Mouse (Mus musculus) cerebellum, adult 2 months (tissue): ENCODE data around the gene Lad1. TPM values are rescaled to one million over a fixed set of nuclear protein-coding genes. Genes with fewer than 3 reads are reported as not detected.

ENCODE experiments used
- DNase-seq, 2 experiments: peaks; one replicate each; pipeline ENCODE4 v3.0.0; 2021
- H3K27ac ChIP-seq: fragments of 200-500 bp; 2 replicates; pipeline ENCODE4 v1.5.1; 2012; ENCODE audit warnings: low read length, control low read depth, inconsistent platforms; ENCODE audit not compliant: insufficient read depth
- H3K27me3 ChIP-seq: fragments of 200-500 bp; 2 replicates; pipeline ENCODE4 v1.6.1; 2012; ENCODE audit warnings: inconsistent platforms, mild to moderate bottlenecking, low read length, moderate library complexity; ENCODE audit not compliant: control insufficient read depth, insufficient read depth
- H3K4me1 ChIP-seq: fragments of 200-500 bp; 2 replicates; pipeline ENCODE4 v1.6.1; 2011; ENCODE audit warnings: low read length; ENCODE audit not compliant: control insufficient read depth, insufficient read depth
- H3K4me3 ChIP-seq: fragments of 200-500 bp; replicated peaks from 2 replicates; pipeline ENCODE3; 2011; ENCODE audit warnings: mild to moderate bottlenecking, low read depth, low read length, control low read depth; ENCODE audit not compliant: insufficient read depth
- CTCF ChIP-seq: fragments of 200-500 bp; IDR thresholded peaks from 2 replicates; pipeline ENCODE4 v1.5.1; 2011; ENCODE audit warnings: low read depth, mild to moderate bottlenecking, control low read depth, low read length, moderate library complexity, borderline replicate concordance; ENCODE audit not compliant: insufficient read depth
- POLR2A ChIP-seq: fragments of 200-500 bp; IDR thresholded peaks from 2 replicates; pipeline ENCODE4 v1.6.1; 2011; ENCODE audit warnings: low read length, control low read depth, borderline replicate concordance; ENCODE audit not compliant: insufficient read depth
- WGBS: fragments of 180-500 bp; shearing (Covaris S2); methylation state at CpG from one replicate; pipeline ENCODE4 v1.1.7; 2018; 5-methylcytosine and 5-hydroxymethylcytosine counted together
- polyA plus RNA-seq: library from polyadenylated mRNA; depleted of rRNA; stranded (reverse); fragments of >200 nt; gene quantifications from 2 replicates; pipeline ENCODE4 v1.2.3, GENCODE M21; 2012

Gene Lad1
- polyA plus RNA-seq, 1 experiment = 1.2 TPM

DNA sequence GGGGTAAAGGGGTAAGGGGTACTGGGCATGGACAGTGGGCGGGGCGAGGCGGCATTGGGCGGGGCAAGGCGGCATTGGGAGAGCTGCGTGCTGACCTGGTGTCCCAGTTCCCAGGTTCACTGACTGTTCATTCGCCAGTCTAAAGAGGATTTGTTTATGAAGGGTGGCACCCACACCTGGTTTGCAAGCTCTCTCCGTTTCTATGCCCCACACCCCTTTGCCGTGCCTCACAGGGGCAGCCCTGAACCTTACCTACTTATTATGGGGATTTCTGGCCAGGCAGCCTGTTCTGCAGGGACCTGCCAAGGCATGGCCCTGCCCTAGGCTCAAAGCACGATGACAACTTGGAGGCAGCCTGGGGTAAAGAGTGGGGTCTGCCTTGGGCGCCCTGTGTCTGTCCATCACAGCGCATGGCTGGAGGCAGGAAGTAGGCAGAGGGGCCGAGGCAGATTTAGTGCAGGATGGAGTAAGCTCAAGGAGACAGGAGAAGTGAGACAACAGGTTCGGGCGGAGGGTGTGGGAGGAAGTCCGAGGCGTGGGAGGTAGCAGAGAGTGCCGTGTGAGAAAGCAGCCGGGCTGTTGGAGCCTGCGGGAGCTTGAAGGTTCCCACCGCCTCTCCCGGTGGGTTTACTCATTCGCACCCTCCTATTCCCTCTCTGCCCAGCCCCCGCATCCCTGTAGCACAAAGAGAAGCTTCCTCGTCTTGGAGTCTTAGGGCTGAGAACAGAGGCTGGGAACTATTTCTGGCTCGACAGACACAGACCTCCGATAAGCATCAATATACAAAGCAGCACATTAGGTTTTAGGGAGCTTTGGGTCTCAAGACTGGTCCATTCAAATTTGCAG is 24.8 kb upstream of the Lad1 start:
- Histone ChIP-seq H3K27ac (no peak overlapping the region), H3K27me3 (no peaks in the 10 kb centered on the region), H3K4me3 (no peak overlapping the region), H3K4me1 (no peaks in the 10 kb centered on the region)
- no peak for DNase-seq
- 29% methylated on average over 27 of the region's 27 CpGs for WGBS
- no peak for TF ChIP-seq CTCF
- TF ChIP-seq POLR2A = no peak

GRCm38 (mm10) chr1:135794216-135795134 is 23.9 kb upstream of the Lad1 start:
- H3K27ac ChIP-seq = no peak overlapping the region
- DNase-seq = no peak
- TF ChIP-seq CTCF = no peak
- TF ChIP-seq POLR2A = no peak
- 66% methylated on average over 20 of the region's 20 CpGs for WGBS
- H3K27me3 ChIP-seq = no peaks in the 10 kb centered on the region
- H3K4me3 ChIP-seq = no peak overlapping the region
- H3K4me1 ChIP-seq = no peaks in the 10 kb centered on the region

- WGBS = 100% methylated on average over 1 of the region's 1 CpGs
- no peaks in the 10 kb centered on the region for H3K27me3 ChIP-seq
- no peak for DNase-seq
- H3K27ac ChIP-seq = no peak overlapping the region
- no peak for TF ChIP-seq POLR2A
- TF ChIP-seq CTCF = no peak
- no peak overlapping the region for H3K4me3 ChIP-seq
- H3K4me1 ChIP-seq = no peaks in the 10 kb centered on the region; the same call in 1 of the 2 replicates
Measured at GRCm38 (mm10) chr1:135798492-135798891, 19.9 kb upstream of the Lad1 start.

DNA sequence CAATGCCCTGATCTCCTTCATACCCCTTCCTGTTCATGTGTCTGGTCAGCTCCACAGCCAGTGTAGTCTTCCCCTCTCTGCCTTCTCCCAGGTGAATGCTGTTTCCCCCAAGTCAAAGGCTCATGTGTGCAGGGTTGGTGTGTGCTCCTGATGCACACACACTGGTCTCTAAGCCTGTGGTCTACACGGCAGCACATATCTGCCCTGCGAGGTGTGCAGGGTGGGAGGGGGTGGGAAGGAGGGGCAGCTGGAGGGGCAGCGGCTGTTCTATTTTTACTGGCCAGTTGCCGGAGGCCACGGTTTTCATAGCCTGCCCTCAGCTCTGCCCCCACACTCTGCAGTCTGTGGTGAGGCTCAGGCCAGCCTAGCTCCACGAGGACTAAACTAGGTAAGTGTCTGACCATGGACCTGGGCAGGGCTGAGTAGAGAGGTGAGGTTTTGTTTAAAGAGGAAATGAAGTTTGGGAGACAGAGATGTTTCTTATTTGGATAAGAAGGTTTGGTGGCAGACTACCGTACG is 19.2 kb upstream of the Lad1 start:
- no peaks in the 10 kb centered on the region; the same call in 1 of the 2 replicates for H3K4me1 ChIP-seq
- no peak overlapping the region for H3K4me3 ChIP-seq
- no peak overlapping the region for H3K27ac ChIP-seq
- no peaks in the 10 kb centered on the region for H3K27me3 ChIP-seq
- no peak for DNase-seq
- TF ChIP-seq CTCF = no peak
- TF ChIP-seq POLR2A = no peak
- WGBS = 73% methylated on average over 8 of the region's 8 CpGs

GRCm38 (mm10) chr1:135800192-135800950 is 18.0 kb upstream of the Lad1 start:
- TF ChIP-seq CTCF = no peak
- H3K27ac ChIP-seq = no peak overlapping the region
- H3K4me3 ChIP-seq = no peak overlapping the region
- H3K4me1 ChIP-seq = no peaks in the 10 kb centered on the region; the same call in 1 of the 2 replicates
- no peaks in the 10 kb centered on the region for H3K27me3 ChIP-seq
- 45% methylated on average over 8 of the region's 8 CpGs for WGBS
- no peak for DNase-seq

DNA sequence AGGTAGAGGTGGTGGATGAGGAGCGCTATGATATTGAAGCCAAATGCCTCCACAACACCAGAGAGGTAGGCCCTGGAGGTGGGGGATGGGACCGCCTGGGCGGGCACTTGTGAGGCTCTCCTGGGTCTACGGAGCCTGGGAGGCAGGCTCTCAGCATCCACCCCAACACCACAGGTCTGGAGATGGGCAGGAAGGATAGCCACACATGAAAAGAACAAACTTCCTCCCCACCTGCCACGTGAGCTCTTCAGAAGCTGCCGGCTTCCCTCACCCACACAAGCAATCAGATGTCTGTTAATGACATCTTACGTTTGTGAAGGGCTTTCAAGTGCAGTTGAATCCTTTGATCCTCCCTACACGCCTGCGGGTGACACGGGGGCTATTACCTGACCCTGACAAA is 10.9 kb upstream of the Lad1 start:
- Histone ChIP-seq H3K4me1 (no peaks in the 10 kb centered on the region), H3K27me3 (no peaks in the 10 kb centered on the region), H3K27ac (no peak overlapping the region), H3K4me3 (no peak overlapping the region)
- DNase-seq = no peak
- TF ChIP-seq POLR2A = no peak
- TF ChIP-seq CTCF = no peak
- 77% methylated on average over 10 of the region's 10 CpGs for WGBS

DNA sequence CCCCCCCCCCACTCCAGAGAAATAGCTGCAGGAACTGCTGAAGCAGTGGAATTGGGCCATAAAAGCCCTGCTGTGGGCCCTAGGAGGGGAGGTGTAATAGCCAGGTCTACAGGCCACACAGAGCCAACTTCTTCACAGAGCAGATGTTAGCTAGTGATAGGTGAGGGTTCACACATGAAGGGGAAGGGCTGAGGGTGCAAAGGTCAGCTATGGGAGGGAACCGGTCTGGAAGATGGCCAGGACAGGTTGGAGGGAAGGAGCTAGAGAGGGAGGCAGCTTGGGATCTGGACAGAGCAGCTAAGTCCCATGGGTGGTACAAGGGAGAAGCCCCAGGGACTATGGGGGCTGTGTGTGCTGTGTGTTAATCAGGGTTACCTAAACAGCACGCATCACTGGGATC is 8.2 kb upstream of the Lad1 start:
- no peaks in the 10 kb centered on the region for H3K4me1 ChIP-seq
- H3K27ac ChIP-seq = no peak overlapping the region
- DNase-seq = no peak
- WGBS = 93% methylated on average over 2 of the region's 2 CpGs
- no peaks in the 10 kb centered on the region for H3K27me3 ChIP-seq
- no peak overlapping the region for H3K4me3 ChIP-seq
- TF ChIP-seq CTCF = no peak
- no peak for TF ChIP-seq POLR2A
